Mouse (Mus musculus) limb, embryonic 12.5 days (tissue): ENCODE results near the gene Ulk3. TPM values are rescaled to one million over a fixed set of nuclear protein-coding genes. Genes with fewer than 3 reads are reported as not detected.

ENCODE experiments used
- ATAC-seq: fragments of 200-750 bp; cut with Nextera tagmentation; 2 replicates; pipeline ENCODE4 v1.8.0; 2017; ENCODE audit warnings: low read depth, moderate TSS enrichment; ENCODE audit not compliant: insufficient number of reproducible peaks, insufficient read depth, low FRiP score, low TSS enrichment
- H3K27ac ChIP-seq: fragments of 300-500 bp; sonication (generic); 2 replicates; pipeline ENCODE4 v1.5.1; 2016; ENCODE audit warnings: mild to moderate bottlenecking, moderate library complexity
- H3K27me3 ChIP-seq: fragments of 300-500 bp; sonication (generic); 2 replicates; pipeline ENCODE4 v1.6.1; 2016; ENCODE audit warnings: mild to moderate bottlenecking, moderate library complexity
- H3K36me3 ChIP-seq: fragments of 300-500 bp; sonication (generic); 2 replicates; pipeline ENCODE4 v1.6.1; 2016; ENCODE audit warnings: mild to moderate bottlenecking, moderate library complexity
- H3K4me1 ChIP-seq: fragments of 300-500 bp; sonication (generic); replicated peaks from 2 replicates; pipeline ENCODE4 v1.6.1; 2016
- H3K4me2 ChIP-seq: fragments of 300-500 bp; sonication (generic); 2 replicates; pipeline ENCODE4 v1.6.1; 2016; ENCODE audit warnings: mild to moderate bottlenecking, moderate library complexity
- H3K4me3 ChIP-seq: fragments of 300-500 bp; sonication (generic); replicated peaks from 2 replicates; pipeline ENCODE4 v1.5.1; 2016; ENCODE audit warnings: mild to moderate bottlenecking
- H3K9ac ChIP-seq: fragments of 300-500 bp; sonication (generic); replicated peaks from 2 replicates; pipeline ENCODE4 v1.6.1; 2016; ENCODE audit warnings: mild to moderate bottlenecking, moderate library complexity
- H3K9me3 ChIP-seq: fragments of 300-500 bp; sonication (generic); 2 replicates; pipeline ENCODE4 v1.6.1; 2016; ENCODE audit warnings: mild to moderate bottlenecking, moderate library complexity
- WGBS: fragments of 180-500 bp; shearing (Covaris S2); methylation state at CpG from one replicate; pipeline ENCODE4 v1.1.7; 2016; 5-methylcytosine and 5-hydroxymethylcytosine counted together
- polyA plus RNA-seq: library from polyadenylated mRNA; unstranded; fragments of >200 nt; fragmentation: Nextera tagmentation; extraction: Ambion mirVana; gene quantifications from 2 replicates; pipeline ENCODE4 v1.2.1, GENCODE M21; 2016

Ulk3 gene
- polyA plus RNA-seq, 1 experiment from 2014 or later, result 17.5 TPM

GRCm38 (mm10) chr9:57600620-57601352 lies 11.5 kb downstream of the Ulk3 start:
- Histone ChIP-seq H3K4me3 (no peak overlapping the region), H3K36me3 (no peaks in the 10 kb centered on the region), H3K4me2 (no peak overlapping the region), H3K27me3 (peaks cover 10% of the 10 kb centered on the region), H3K4me1 (peaks cover 8% of the 10 kb centered on the region), H3K27ac (no peak overlapping the region), H3K9ac (no peak overlapping the region), H3K9me3 (no peaks in the 10 kb centered on the region)
- WGBS, result 7% methylated on average over 3 of the region's 3 CpGs
- ATAC-seq, result no peak

- no peak for ATAC-seq
- H3K4me1 ChIP-seq, result peaks cover 12% of the 10 kb centered on the region
- no peak overlapping the region for H3K4me2 ChIP-seq
- no peak overlapping the region for H3K9ac ChIP-seq
- WGBS, result 58% methylated on average over 2 of the region's 2 CpGs
- no peak overlapping the region for H3K4me3 ChIP-seq
- peaks cover 16% of the 10 kb centered on the region for H3K27me3 ChIP-seq
- H3K27ac ChIP-seq, result no peak overlapping the region
- no peaks in the 10 kb centered on the region for H3K9me3 ChIP-seq
- no peaks in the 10 kb centered on the region for H3K36me3 ChIP-seq
These were observed 12.1 kb downstream of the Ulk3 start for GRCm38 (mm10) chr9:57601353-57601706.

- Histone ChIP-seq H3K9ac (no peak overlapping the region), H3K27ac (no peak overlapping the region), H3K9me3 (no peaks in the 10 kb centered on the region), H3K4me2 (no peak overlapping the region), H3K4me1 (peaks cover 13% of the 10 kb centered on the region), H3K36me3 (no peaks in the 10 kb centered on the region), H3K27me3 (peaks cover 23% of the 10 kb centered on the region), H3K4me3 (no peak overlapping the region)
- 57% methylated on average over 8 of the region's 8 CpGs for WGBS
- no peak for ATAC-seq
These were observed 12.8 kb downstream of the Ulk3 start for GRCm38 (mm10) chr9:57602098-57602497.

- Histone ChIP-seq H3K4me1 (peaks cover 9% of the 10 kb centered on the region), H3K4me2 (no peak overlapping the region), H3K27ac (no peak overlapping the region), H3K9ac (no peak overlapping the region), H3K4me3 (no peak overlapping the region), H3K36me3 (no peaks in the 10 kb centered on the region), H3K9me3 (no peaks in the 10 kb centered on the region), H3K27me3 (peaks cover 23% of the 10 kb centered on the region)
- WGBS, result 75% methylated on average over 4 of the region's 4 CpGs
- no peak for ATAC-seq
These were observed 15.6 kb downstream of the Ulk3 start for GRCm38 (mm10) chr9:57604875-57605274.

GRCm38 (mm10) chr9:57605503-57605902 lies 16.3 kb downstream of the Ulk3 start:
- no peak for ATAC-seq
- H3K4me3 ChIP-seq, result no peak overlapping the region
- 21% methylated on average over 9 of the region's 9 CpGs for WGBS

GRCm38 (mm10) chr9:57606139-57606851 lies 17.0 kb downstream of the Ulk3 start, which contains the start of gene Cplx3:
TSS of gene Cplx3 (minus strand) at chr9:57606281.
- WGBS, result 5% methylated on average over 24 of the region's 24 CpGs
- H3K4me2 ChIP-seq, result no peak within 1 kb of the TSS
- ATAC-seq, result peak; percentile 56; the same call in 1 of the 2 replicates
- no peaks in the 10 kb centered on the region for H3K9me3 ChIP-seq
- H3K4me1 ChIP-seq, result peaks cover 5% of the 10 kb centered on the region; the same call in 1 of the 2 replicates
- H3K36me3 ChIP-seq, result no peaks in the 10 kb centered on the region
- H3K27me3 ChIP-seq, result peaks cover 23% of the 10 kb centered on the region
- H3K27ac ChIP-seq, result no peak within 1 kb of the TSS
- no peak within 1 kb of the TSS for H3K9ac ChIP-seq
- no peak within 1 kb of the TSS for H3K4me3 ChIP-seq

More at GRCm38 (mm10) chr9:57605503-57605902, 16.3 kb downstream of the Ulk3 start:
- no peaks in the 10 kb centered on the region for H3K36me3 ChIP-seq
- no peak overlapping the region for H3K4me2 ChIP-seq
- no peak overlapping the region for H3K27ac ChIP-seq
- peaks cover 8% of the 10 kb centered on the region for H3K4me1 ChIP-seq
- no peak overlapping the region for H3K9ac ChIP-seq
- peaks cover 23% of the 10 kb centered on the region for H3K27me3 ChIP-seq
- no peaks in the 10 kb centered on the region for H3K9me3 ChIP-seq

- WGBS, result 65% methylated on average over 3 of the region's 3 CpGs
- peaks cover 21% of the 10 kb centered on the region for H3K27me3 ChIP-seq
- no peaks in the 10 kb centered on the region for H3K36me3 ChIP-seq
- H3K9ac ChIP-seq, result no peak overlapping the region
- no peak overlapping the region for H3K4me2 ChIP-seq
- peaks cover 5% of the 10 kb centered on the region; the same call in 1 of the 2 replicates for H3K4me1 ChIP-seq
- H3K9me3 ChIP-seq, result no peaks in the 10 kb centered on the region
- no peak overlapping the region for H3K4me3 ChIP-seq
- no peak for ATAC-seq
- no peak overlapping the region for H3K27ac ChIP-seq
These were observed 20.6 kb downstream of the Ulk3 start for GRCm38 (mm10) chr9:57609803-57610202.

- H3K27ac ChIP-seq, result no peak overlapping the region
- H3K27me3 ChIP-seq, result peaks cover 19% of the 10 kb centered on the region
- H3K4me1 ChIP-seq, result peaks cover 5% of the 10 kb centered on the region; the same call in 1 of the 2 replicates
- no peaks in the 10 kb centered on the region for H3K9me3 ChIP-seq
- H3K9ac ChIP-seq, result no peak overlapping the region
- no peak overlapping the region for H3K4me3 ChIP-seq
- no peak overlapping the region for H3K4me2 ChIP-seq
- H3K36me3 ChIP-seq, result no peaks in the 10 kb centered on the region
- 47% methylated on average over 3 of the region's 3 CpGs for WGBS
- ATAC-seq, result no peak
These were observed 21.1 kb downstream of the Ulk3 start for GRCm38 (mm10) chr9:57610359-57610826.

- ATAC-seq, result no peak
- no peak overlapping the region for H3K27ac ChIP-seq
- no peaks in the 10 kb centered on the region for H3K36me3 ChIP-seq
- no peaks in the 10 kb centered on the region for H3K4me1 ChIP-seq
- no peak overlapping the region for H3K4me3 ChIP-seq
- 82% methylated on average over 7 of the region's 7 CpGs for WGBS
- no peak overlapping the region for H3K4me2 ChIP-seq
- 0 out of 2 replicates have a peak, but pooled peaks cover 2% of the 10 kb centered on the region for H3K27me3 ChIP-seq
- H3K9me3 ChIP-seq, result no peaks in the 10 kb centered on the region
- no peak overlapping the region for H3K9ac ChIP-seq
These were observed 23.3 kb downstream of the Ulk3 start for GRCm38 (mm10) chr9:57612587-57612986.

- no peak for ATAC-seq
- Histone ChIP-seq H3K27me3 (0 out of 2 replicates have a peak, but pooled peaks cover 2% of the 10 kb centered on the region), H3K4me2 (no peak overlapping the region), H3K4me3 (no peak overlapping the region), H3K9me3 (no peaks in the 10 kb centered on the region), H3K9ac (no peak overlapping the region), H3K4me1 (no peaks in the 10 kb centered on the region), H3K36me3 (no peaks in the 10 kb centered on the region), H3K27ac (no peak overlapping the region)
- 81% methylated on average over 7 of the region's 7 CpGs for WGBS
These were observed 24.7 kb downstream of the Ulk3 start for GRCm38 (mm10) chr9:57613975-57614374.

- WGBS, result 74% methylated on average over 4 of the region's 4 CpGs
- H3K4me2 ChIP-seq, result no peak overlapping the region
These were observed 25.5 kb downstream of the Ulk3 start for GRCm38 (mm10) chr9:57614786-57615185.

More at GRCm38 (mm10) chr9:57614786-57615185, 25.5 kb downstream of the Ulk3 start:
- no peak overlapping the region for H3K9ac ChIP-seq
- no peaks in the 10 kb centered on the region for H3K9me3 ChIP-seq
- no peaks in the 10 kb centered on the region for H3K36me3 ChIP-seq
- no peak overlapping the region for H3K27ac ChIP-seq
- no peak overlapping the region for H3K4me3 ChIP-seq
- no peak for ATAC-seq
- no peaks in the 10 kb centered on the region for H3K4me1 ChIP-seq
- 0 out of 2 replicates have a peak, but pooled peaks cover 2% of the 10 kb centered on the region for H3K27me3 ChIP-seq
